Mouse (Mus musculus): ENCODE measurements around the gene Olfr1214.
"Not testable (repeated sequence)": the region's sequence is repeated elsewhere in the genome, so short reads cannot be mapped to it uniquely, and the experiment has no call there.

Olfr1214 gene

DNA sequence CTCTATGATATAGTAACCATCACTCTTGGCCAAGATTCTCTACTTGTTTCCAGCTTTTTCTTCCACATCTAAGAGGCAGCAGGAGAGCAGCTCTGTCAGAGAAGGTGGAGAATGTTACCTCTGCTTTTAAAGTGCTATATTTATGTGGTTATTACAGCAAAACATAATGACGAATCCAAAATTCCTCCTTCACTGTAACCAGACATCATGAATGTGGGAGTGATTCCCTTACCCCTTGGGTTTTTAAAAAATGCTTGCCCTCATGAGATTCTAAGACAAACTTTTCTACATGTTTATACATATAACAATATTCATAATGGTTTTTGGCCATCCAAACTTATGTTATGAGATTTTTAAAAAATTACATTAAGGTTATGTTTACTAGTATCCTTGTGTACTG lies at the start of gene Olfr1214:
TSS of gene Olfr1214 (minus strand) at position 101 of the 400 bp plus-strand sequence.
- in situ Hi-C loops (cut with MboI; ENCODE audit: low pct_unique_long_range_greater_than_20kb in 1 of 2, low sequenced_read_pairs in 2 of 2, unreplicated experiment in 1 of 2), result no loop called here

- in situ Hi-C loops (cut with MboI; ENCODE audit: low pct_unique_long_range_greater_than_20kb in 1 of 2, low sequenced_read_pairs in 2 of 2, unreplicated experiment in 1 of 2), result no loop called here
These were observed 39.5 kb upstream of the Olfr1214 start, which contains the start of gene Olfr1217 for GRCm38 (mm10) chr2:89031965-89032364. Olfr1217 (minus strand) TSS chr2:89032065.

GRCm38 (mm10) chr2:89021436-89021835 lies 29.0 kb upstream of the Olfr1214 start:
- in situ Hi-C loops (cut with MboI; ENCODE audit: low pct_unique_long_range_greater_than_20kb in 1 of 2, low sequenced_read_pairs in 2 of 2, unreplicated experiment in 1 of 2), result not testable (repeated sequence)

- in situ Hi-C loops (cut with MboI; ENCODE audit: low pct_unique_long_range_greater_than_20kb in 1 of 2, low sequenced_read_pairs in 2 of 2, unreplicated experiment in 1 of 2), result no loop called here
These were observed 25.8 kb upstream of the Olfr1214 start, which contains the start of gene Olfr1216 for GRCm38 (mm10) chr2:89018240-89018639. Olfr1216 (minus strand) TSS chr2:89018340.

DNA sequence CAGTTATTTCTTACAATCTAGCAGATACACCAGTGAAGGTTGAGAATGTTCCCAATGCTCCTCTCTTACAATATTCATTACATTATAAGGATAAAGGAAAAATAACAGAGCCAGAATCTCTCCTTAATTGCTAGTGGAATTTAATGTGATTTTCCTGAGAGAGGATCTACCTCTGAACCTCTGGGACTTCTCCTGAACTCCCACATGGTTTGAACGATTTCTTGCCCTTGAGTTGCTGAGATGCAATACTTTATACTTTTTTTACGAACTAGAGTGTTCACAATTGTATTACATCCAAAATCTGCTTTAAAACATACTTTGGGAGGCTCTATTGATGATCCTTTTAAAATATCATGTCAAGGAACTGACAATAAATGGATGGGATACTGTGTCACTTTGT lies 14.4 kb upstream of the Olfr1214 start, which contains the start of gene Olfr1215:
TSS of gene Olfr1215 (minus strand) at position 101 of the 400 bp plus-strand sequence.
- in situ Hi-C loops (cut with MboI; ENCODE audit: low pct_unique_long_range_greater_than_20kb in 1 of 2, low sequenced_read_pairs in 2 of 2, unreplicated experiment in 1 of 2), result no loop called here

- in situ Hi-C loops (cut with MboI; ENCODE audit: low pct_unique_long_range_greater_than_20kb in 1 of 2, low sequenced_read_pairs in 2 of 2, unreplicated experiment in 1 of 2), result no loop called here
These were observed 12.3 kb downstream of the Olfr1214 start, which contains the start of gene Gm13762 for GRCm38 (mm10) chr2:88980181-88980580. Gm13762 (minus strand) TSS chr2:88980281.

DNA sequence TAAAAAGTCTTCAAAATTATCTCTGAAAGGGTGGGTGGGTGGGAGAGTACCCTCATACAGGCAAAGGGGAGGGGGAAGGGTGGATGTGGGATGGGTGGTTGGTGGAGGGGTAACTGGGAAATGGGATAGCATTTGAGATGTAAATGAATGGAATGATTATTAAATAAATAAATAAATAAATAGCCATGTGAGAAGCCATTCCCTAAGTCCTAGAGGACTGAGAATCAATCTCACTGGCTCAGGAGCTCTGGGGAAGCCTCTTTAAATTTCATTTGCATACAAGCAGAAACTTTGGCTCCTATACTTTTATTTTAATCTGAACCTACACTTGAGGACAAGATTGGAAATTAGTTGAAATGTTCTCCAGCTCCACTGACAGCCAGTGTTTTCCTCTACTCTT lies 38.8 kb downstream of the Olfr1214 start, which contains the start of gene Olfr1212:
TSS of gene Olfr1212 (plus strand) at position 301 of the 400 bp plus-strand sequence.
- in situ Hi-C loops (cut with MboI; ENCODE audit: low pct_unique_long_range_greater_than_20kb in 1 of 2, low sequenced_read_pairs in 2 of 2, unreplicated experiment in 1 of 2), result no loop called here

DNA sequence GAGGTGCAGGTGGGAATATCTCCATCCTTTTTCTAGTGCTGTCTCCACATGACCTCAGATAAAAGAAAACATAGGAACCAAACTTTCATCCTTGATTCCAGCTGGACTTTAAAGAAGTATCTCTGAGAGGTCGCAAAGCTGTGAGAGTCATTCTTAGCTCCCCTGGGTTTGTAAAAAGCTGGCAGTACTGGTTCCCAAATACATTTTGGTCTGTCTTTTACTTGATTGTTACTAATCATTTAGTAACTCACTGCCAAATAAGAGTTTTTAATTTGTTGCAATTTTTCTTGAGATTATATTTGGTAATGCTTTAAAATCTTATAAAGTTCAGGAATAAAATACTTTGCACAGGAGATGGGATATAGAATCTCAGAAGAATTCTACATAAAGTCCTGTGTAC lies 54.4 kb downstream of the Olfr1214 start, which contains the start of gene Olfr1211:
TSS of gene Olfr1211 (minus strand) at position 101 of the 400 bp plus-strand sequence.
- in situ Hi-C loops (cut with MboI; ENCODE audit: low pct_unique_long_range_greater_than_20kb in 1 of 2, low sequenced_read_pairs in 2 of 2, unreplicated experiment in 1 of 2), result no loop called here

Data from mouse embryonic stem cell (cell line).